Mouse (Mus musculus): Measurements from ENCODE around the gene Plbd2.
A peak's percentile ranks its signal among the peaks of the same experiment; 100 is the strongest.

Plbd2 gene

GRCm38 (mm10) chr5:120515451-120515850, 12.0 kb upstream of the Plbd2 start:
- H3K9me3 ChIP-seq (ENCODE audit: low read length): no peaks in the 10 kb centered on the region
- H3K4me1 ChIP-seq (replicated peaks; ENCODE audit: low read depth, low read length): peaks cover 85% of the 10 kb centered on the region
- H3K4me3 ChIP-seq (replicated peaks; ENCODE audit: low read length): peak overlapping the region; percentile 85; the same call in 1 of the 2 replicates
- H3K27me3 ChIP-seq (ENCODE audit: insufficient read depth, low read length): peaks cover 4% of the 10 kb centered on the region; the same call in 1 of the 2 replicates
- peaks cover 19% of the 10 kb centered on the region for H3K36me3 ChIP-seq (ENCODE audit: insufficient read depth, low read length)
- TF ChIP-seq CTCF (conservative IDR thresholded peaks at IDR 0.05; ENCODE audit: low read length) (no peak), NANOG (IDR thresholded peaks at IDR 0.05; ENCODE audit: borderline replicate concordance, low read length) (no peak), POU5F1 (IDR thresholded peaks at IDR 0.05; ENCODE audit: borderline replicate concordance, low read length) (no peak)

DNA sequence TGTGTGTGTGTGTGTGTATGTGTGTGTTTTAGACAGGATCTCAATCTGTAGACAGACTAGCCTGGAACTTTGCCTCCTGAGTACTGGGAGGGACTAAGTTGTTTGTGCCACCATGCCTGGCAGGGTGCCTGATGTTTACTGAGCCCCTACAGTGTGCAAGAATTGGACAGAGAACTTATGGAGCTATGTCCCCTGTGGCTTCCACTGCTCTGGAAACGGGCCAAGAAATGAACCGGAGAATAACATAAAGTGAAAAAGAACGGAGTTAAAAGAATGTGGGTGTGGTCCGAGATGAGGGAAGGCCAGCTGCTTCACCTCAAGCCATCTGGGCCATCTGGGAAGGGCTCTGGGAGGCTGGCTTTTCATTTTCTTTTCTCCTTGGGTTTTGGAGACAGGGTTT, 11.3 kb upstream of the Plbd2 start:
- Histone ChIP-seq H3K9me3 (ENCODE audit: low read length) (no peaks in the 10 kb centered on the region), H3K4me3 (replicated peaks; ENCODE audit: low read length) (peak overlapping the region; percentile 85; the same call in 1 of the 2 replicates), H3K36me3 (ENCODE audit: insufficient read depth, low read length) (peaks cover 12% of the 10 kb centered on the region), H3K4me1 (replicated peaks; ENCODE audit: low read depth, low read length) (peaks cover 84% of the 10 kb centered on the region), H3K27me3 (ENCODE audit: insufficient read depth, low read length) (peaks cover 4% of the 10 kb centered on the region; the same call in 1 of the 2 replicates)
- TF ChIP-seq CTCF (conservative IDR thresholded peaks at IDR 0.05; ENCODE audit: low read length): no peak
- TF ChIP-seq POU5F1 (IDR thresholded peaks at IDR 0.05; ENCODE audit: borderline replicate concordance, low read length): no peak
- TF ChIP-seq NANOG (IDR thresholded peaks at IDR 0.05; ENCODE audit: borderline replicate concordance, low read length): no peak

- peaks cover 80% of the 10 kb centered on the region for H3K4me1 ChIP-seq (replicated peaks; ENCODE audit: low read depth, low read length)
- peaks cover 8% of the 10 kb centered on the region for H3K36me3 ChIP-seq (ENCODE audit: insufficient read depth, low read length)
- peak overlapping the region; percentile 85 for H3K4me3 ChIP-seq (replicated peaks; ENCODE audit: low read length)
- peaks cover 4% of the 10 kb centered on the region; the same call in 1 of the 2 replicates for H3K27me3 ChIP-seq (ENCODE audit: insufficient read depth, low read length)
- TF ChIP-seq NANOG (IDR thresholded peaks at IDR 0.05; ENCODE audit: borderline replicate concordance, low read length) (no peak), POU5F1 (IDR thresholded peaks at IDR 0.05; ENCODE audit: borderline replicate concordance, low read length) (no peak), CTCF (conservative IDR thresholded peaks at IDR 0.05; ENCODE audit: low read length) (no peak)
- no peaks in the 10 kb centered on the region for H3K9me3 ChIP-seq (ENCODE audit: low read length)
Observed at GRCm38 (mm10) chr5:120514031-120514677, 10.7 kb upstream of the Plbd2 start.

DNA sequence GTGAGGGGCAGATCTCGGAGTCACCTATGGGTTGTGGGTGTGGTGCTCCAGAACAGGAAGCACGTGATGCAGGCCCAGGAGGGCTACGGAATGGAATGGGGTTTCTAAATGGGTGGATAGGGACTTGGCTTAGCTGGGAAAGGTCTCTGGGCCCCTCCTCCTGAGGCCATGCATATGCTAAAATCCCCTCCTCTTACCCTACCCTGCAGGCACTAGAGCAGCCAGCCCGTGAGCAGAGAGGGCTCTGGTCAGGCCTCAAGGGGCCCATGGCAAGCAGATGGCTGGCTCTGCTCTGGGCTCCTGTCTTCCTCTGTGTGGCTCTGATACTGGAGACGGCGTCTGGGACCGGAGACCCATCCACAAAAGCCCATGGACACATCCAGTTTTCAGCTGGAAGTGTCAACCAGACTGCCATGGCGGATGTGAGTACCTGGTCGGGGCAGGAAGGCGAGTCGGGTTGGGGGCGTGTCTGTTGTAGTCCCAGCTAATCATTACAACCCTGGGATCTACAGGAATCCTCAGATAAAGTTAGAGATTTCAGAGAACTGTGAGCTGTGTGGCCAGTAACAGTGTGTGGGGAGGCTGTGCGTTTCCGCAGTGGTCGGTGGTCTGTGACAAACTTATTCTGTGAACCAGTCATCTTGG, 9.6 kb upstream of the Plbd2 start:
- Histone ChIP-seq H3K4me1 (replicated peaks; ENCODE audit: low read depth, low read length) (peaks cover 77% of the 10 kb centered on the region), H3K36me3 (ENCODE audit: insufficient read depth, low read length) (peaks cover 8% of the 10 kb centered on the region), H3K4me3 (replicated peaks; ENCODE audit: low read length) (peak overlapping the region; percentile 85), H3K9me3 (ENCODE audit: low read length) (no peaks in the 10 kb centered on the region), H3K27me3 (ENCODE audit: insufficient read depth, low read length) (peaks cover 12% of the 10 kb centered on the region; the same call in 1 of the 2 replicates)
- TF ChIP-seq POU5F1 (IDR thresholded peaks at IDR 0.05; ENCODE audit: borderline replicate concordance, low read length) (peak; percentile 56; the same call in 1 of the 2 replicates), NANOG (IDR thresholded peaks at IDR 0.05; ENCODE audit: borderline replicate concordance, low read length) (no peak), CTCF (conservative IDR thresholded peaks at IDR 0.05; ENCODE audit: low read length) (no peak)

DNA sequence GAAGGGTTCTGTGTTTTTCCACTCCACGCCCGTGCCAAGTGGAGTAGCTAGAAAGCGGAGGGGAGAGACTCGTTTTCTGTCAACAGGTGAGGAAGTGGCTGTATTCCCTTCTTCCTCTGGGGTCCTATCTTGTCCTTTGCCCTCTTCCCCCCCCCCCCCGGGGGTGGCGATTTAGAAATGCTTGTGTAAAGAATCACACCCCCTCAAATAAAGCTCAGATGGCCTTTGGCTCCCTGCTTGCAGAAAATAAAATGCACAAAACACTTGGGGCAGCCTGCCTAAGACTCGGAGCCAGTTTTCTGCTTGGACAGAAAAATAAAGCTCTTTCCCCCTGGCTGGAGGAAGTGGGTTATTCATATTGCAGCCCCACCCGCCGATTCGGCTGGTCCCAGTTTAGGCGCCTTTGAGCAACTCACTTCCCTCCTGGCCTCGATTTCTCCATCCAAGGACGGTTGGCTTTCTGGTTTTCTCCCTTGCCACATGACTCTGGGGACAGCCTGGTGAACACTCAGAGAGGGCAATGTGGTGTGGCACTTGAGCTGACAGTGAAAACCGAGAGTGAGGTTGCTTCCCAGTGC, 8.3 kb upstream of the Plbd2 start:
- Histone ChIP-seq H3K36me3 (ENCODE audit: insufficient read depth, low read length) (peaks cover 8% of the 10 kb centered on the region), H3K4me3 (replicated peaks; ENCODE audit: low read length) (peak overlapping the region; percentile 85), H3K9me3 (ENCODE audit: low read length) (no peaks in the 10 kb centered on the region), H3K27me3 (ENCODE audit: insufficient read depth, low read length) (peaks cover 12% of the 10 kb centered on the region; the same call in 1 of the 2 replicates), H3K4me1 (replicated peaks; ENCODE audit: low read depth, low read length) (peaks cover 69% of the 10 kb centered on the region)
- TF ChIP-seq CTCF (conservative IDR thresholded peaks at IDR 0.05; ENCODE audit: low read length) (no peak), POU5F1 (IDR thresholded peaks at IDR 0.05; ENCODE audit: borderline replicate concordance, low read length) (no peak), NANOG (IDR thresholded peaks at IDR 0.05; ENCODE audit: borderline replicate concordance, low read length) (no peak)

DNA sequence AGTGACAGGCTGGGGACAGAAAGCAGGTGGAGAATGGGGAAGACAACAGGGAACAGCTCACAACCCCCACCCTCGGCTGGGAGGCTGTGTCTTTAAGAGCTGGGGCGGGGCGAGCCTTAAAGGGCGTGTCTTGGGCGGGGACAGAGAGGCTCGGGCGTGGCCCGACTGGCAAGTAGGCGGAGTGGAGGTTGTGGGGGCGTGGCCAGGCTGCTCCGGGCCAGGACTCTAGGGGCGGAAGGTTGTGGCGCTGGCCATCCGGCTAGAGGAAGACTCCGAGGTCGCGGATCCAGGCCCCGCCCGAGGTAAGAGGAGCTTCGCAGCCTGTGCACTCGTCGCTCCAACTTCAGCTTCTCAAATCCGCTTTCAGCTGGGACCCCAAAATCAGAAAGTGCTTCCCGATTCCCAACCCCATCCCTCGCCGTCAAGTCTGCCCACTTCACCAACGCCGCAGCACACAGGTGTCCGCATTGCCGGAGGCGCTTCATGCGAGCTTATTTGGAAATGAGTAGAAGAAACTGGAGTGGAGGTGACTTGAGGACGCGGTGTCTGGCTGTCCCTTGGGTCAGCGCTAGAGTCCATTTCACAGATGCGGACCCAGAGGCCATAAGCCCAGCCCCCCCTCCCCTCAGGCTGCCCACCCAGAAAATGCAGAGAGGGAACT, 7.7 kb upstream of the Plbd2 start, which contains the start of gene Slc8b1:
Slc8b1 (plus strand) TSS at position 187 of the 661 bp plus-strand sequence.
- H3K4me1 ChIP-seq (replicated peaks; ENCODE audit: low read depth, low read length): peaks cover 63% of the 10 kb centered on the region
- TF ChIP-seq CTCF (conservative IDR thresholded peaks at IDR 0.05; ENCODE audit: low read length) (no peak), POU5F1 (IDR thresholded peaks at IDR 0.05; ENCODE audit: borderline replicate concordance, low read length) (no peak), NANOG (IDR thresholded peaks at IDR 0.05; ENCODE audit: borderline replicate concordance, low read length) (no peak)

GRCm38 (mm10) chr5:120507311-120507710, 3.9 kb upstream of the Plbd2 start:
- Histone ChIP-seq H3K4me3 (replicated peaks; ENCODE audit: low read length) (no peak overlapping the region), H3K36me3 (ENCODE audit: insufficient read depth, low read length) (no peaks in the 10 kb centered on the region), H3K9me3 (ENCODE audit: low read length) (no peaks in the 10 kb centered on the region), H3K4me1 (replicated peaks; ENCODE audit: low read depth, low read length) (peaks cover 39% of the 10 kb centered on the region), H3K27me3 (ENCODE audit: insufficient read depth, low read length) (peaks cover 21% of the 10 kb centered on the region)
- no peak for TF ChIP-seq POU5F1 (IDR thresholded peaks at IDR 0.05; ENCODE audit: borderline replicate concordance, low read length)
- no peak for TF ChIP-seq NANOG (IDR thresholded peaks at IDR 0.05; ENCODE audit: borderline replicate concordance, low read length)
- TF ChIP-seq CTCF (conservative IDR thresholded peaks at IDR 0.05; ENCODE audit: low read length): no peak

More for the DNA sequence above, 7.7 kb upstream of the Plbd2 start, which contains the start of gene Slc8b1:
- Histone ChIP-seq H3K4me3 (replicated peaks; ENCODE audit: low read length) (peak within 1 kb of the TSS; percentile 85), H3K36me3 (ENCODE audit: insufficient read depth, low read length) (peaks cover 1% of the 10 kb centered on the region), H3K27me3 (ENCODE audit: insufficient read depth, low read length) (peaks cover 12% of the 10 kb centered on the region; the same call in 1 of the 2 replicates), H3K9me3 (ENCODE audit: low read length) (no peaks in the 10 kb centered on the region)

- peaks cover 39% of the 10 kb centered on the region for H3K4me1 ChIP-seq (replicated peaks; ENCODE audit: low read depth, low read length)
- H3K36me3 ChIP-seq (ENCODE audit: insufficient read depth, low read length): no peaks in the 10 kb centered on the region
- TF ChIP-seq POU5F1 (IDR thresholded peaks at IDR 0.05; ENCODE audit: borderline replicate concordance, low read length) (no peak), CTCF (conservative IDR thresholded peaks at IDR 0.05; ENCODE audit: low read length) (no peak), NANOG (IDR thresholded peaks at IDR 0.05; ENCODE audit: borderline replicate concordance, low read length) (no peak)
- H3K27me3 ChIP-seq (ENCODE audit: insufficient read depth, low read length): peaks cover 19% of the 10 kb centered on the region
- H3K4me3 ChIP-seq (replicated peaks; ENCODE audit: low read length): no peak overlapping the region
- no peaks in the 10 kb centered on the region for H3K9me3 ChIP-seq (ENCODE audit: low read length)
Observed at GRCm38 (mm10) chr5:120506490-120506889, 3.1 kb upstream of the Plbd2 start.

Data from E14TG2a.4 (cell line).